Mouse (Mus musculus): ENCODE results near the gene Mfsd6. TPM values are rescaled to one million over a fixed set of nuclear protein-coding genes. Genes with fewer than 3 reads are reported as not detected.
A peak's percentile ranks its signal among the peaks of the same experiment; 100 is the strongest.

Mfsd6 gene
- polyA plus RNA-seq, 1 experiment from 2014 or later: 1.3 TPM

- Histone ChIP-seq H3K4me3 (no peak overlapping the region), H3K27ac (no peak overlapping the region), H3K36me3 (no peaks in the 10 kb centered on the region), H3K4me2 (replicated peaks) (no peak overlapping the region), H3K9ac (no peak overlapping the region), H3K9me3 (no peaks in the 10 kb centered on the region), H3K4me1 (no peaks in the 10 kb centered on the region), H3K27me3 (peaks cover 8% of the 10 kb centered on the region)
- WGBS: 78% methylated on average over 4 of the region's 4 CpGs
- ATAC-seq (ENCODE audit: low FRiP score, low read depth): no peak
Observed at GRCm38 (mm10) chr1:52734208-52734607, 6.9 kb upstream of the Mfsd6 start.

DNA sequence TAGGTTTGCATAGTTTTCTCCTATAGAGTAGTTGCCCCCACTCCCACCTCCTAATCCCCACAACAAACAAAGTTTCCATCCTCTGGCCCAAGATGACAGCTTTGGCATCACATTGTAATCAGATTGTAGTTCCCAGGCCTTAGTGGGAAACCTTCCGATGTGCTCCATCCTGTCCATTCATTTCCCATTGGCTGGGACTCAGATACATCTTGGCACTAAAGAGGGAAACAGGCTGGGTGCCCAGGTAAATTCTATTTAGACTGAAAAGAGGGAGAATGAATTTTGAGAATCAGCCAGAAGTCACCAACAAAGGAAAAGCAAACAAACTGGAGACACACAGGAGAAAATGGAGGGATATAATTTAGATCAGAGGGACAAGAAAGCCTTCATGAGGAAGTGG, 3.0 kb upstream of the Mfsd6 start:
- ATAC-seq (ENCODE audit: low FRiP score, low read depth): no peak
- Histone ChIP-seq H3K36me3 (no peaks in the 10 kb centered on the region), H3K9ac (no peak overlapping the region), H3K27me3 (peaks cover 43% of the 10 kb centered on the region), H3K9me3 (no peaks in the 10 kb centered on the region), H3K27ac (no peak overlapping the region), H3K4me2 (replicated peaks) (no peak overlapping the region), H3K4me3 (no peak overlapping the region), H3K4me1 (peaks cover 5% of the 10 kb centered on the region)
- 93% methylated on average over 1 of the region's 1 CpGs for WGBS

GRCm38 (mm10) chr1:52728857-52729489, 1.7 kb upstream of the Mfsd6 start:
- H3K4me3 ChIP-seq: no peak overlapping the region
- no peak overlapping the region for H3K9ac ChIP-seq
- 92% methylated on average over 5 of the region's 5 CpGs for WGBS
- H3K9me3 ChIP-seq: no peaks in the 10 kb centered on the region
- no peaks in the 10 kb centered on the region for H3K36me3 ChIP-seq
- H3K27me3 ChIP-seq: peaks cover 46% of the 10 kb centered on the region
- no peak for ATAC-seq (ENCODE audit: low FRiP score, low read depth)
- no peak overlapping the region for H3K4me2 ChIP-seq (replicated peaks)
- no peak overlapping the region for H3K27ac ChIP-seq
- peaks cover 5% of the 10 kb centered on the region for H3K4me1 ChIP-seq

- Histone ChIP-seq H3K36me3 (no peaks in the 10 kb centered on the region), H3K9me3 (no peaks in the 10 kb centered on the region), H3K27ac (no peak overlapping the region), H3K4me1 (peaks cover 5% of the 10 kb centered on the region), H3K4me2 (replicated peaks) (peak overlapping the region; percentile 99), H3K9ac (peak overlapping the region; percentile 77), H3K4me3 (peak overlapping the region; percentile 79), H3K27me3 (peaks cover 46% of the 10 kb centered on the region)
- peak; percentile 49 for ATAC-seq (ENCODE audit: low FRiP score, low read depth)
- WGBS: 1% methylated on average over 51 of the region's 56 CpGs
Observed at GRCm38 (mm10) chr1:52726371-52727055, 749 bp downstream of the Mfsd6 start.

GRCm38 (mm10) chr1:52722586-52722985, 4.7 kb downstream of the Mfsd6 start:
- Histone ChIP-seq H3K36me3 (no peaks in the 10 kb centered on the region), H3K9ac (no peak overlapping the region), H3K27me3 (peaks cover 22% of the 10 kb centered on the region), H3K9me3 (no peaks in the 10 kb centered on the region), H3K4me3 (no peak overlapping the region), H3K27ac (no peak overlapping the region), H3K4me2 (replicated peaks) (no peak overlapping the region), H3K4me1 (peaks cover 4% of the 10 kb centered on the region)
- WGBS: 56% methylated on average over 4 of the region's 4 CpGs
- ATAC-seq (ENCODE audit: low FRiP score, low read depth): no peak

GRCm38 (mm10) chr1:52719096-52719495, 8.2 kb downstream of the Mfsd6 start:
- H3K4me2 ChIP-seq (replicated peaks): no peak overlapping the region
- no peaks in the 10 kb centered on the region for H3K4me1 ChIP-seq
- H3K9me3 ChIP-seq: no peaks in the 10 kb centered on the region
- ATAC-seq (ENCODE audit: low FRiP score, low read depth): no peak
- WGBS: 66% methylated on average over 5 of the region's 5 CpGs
- H3K27me3 ChIP-seq: peaks cover under 1% of the 10 kb centered on the region; the same call in 1 of the 2 replicates
- no peak overlapping the region for H3K27ac ChIP-seq
- no peak overlapping the region for H3K9ac ChIP-seq
- H3K4me3 ChIP-seq: no peak overlapping the region
- no peaks in the 10 kb centered on the region for H3K36me3 ChIP-seq

DNA sequence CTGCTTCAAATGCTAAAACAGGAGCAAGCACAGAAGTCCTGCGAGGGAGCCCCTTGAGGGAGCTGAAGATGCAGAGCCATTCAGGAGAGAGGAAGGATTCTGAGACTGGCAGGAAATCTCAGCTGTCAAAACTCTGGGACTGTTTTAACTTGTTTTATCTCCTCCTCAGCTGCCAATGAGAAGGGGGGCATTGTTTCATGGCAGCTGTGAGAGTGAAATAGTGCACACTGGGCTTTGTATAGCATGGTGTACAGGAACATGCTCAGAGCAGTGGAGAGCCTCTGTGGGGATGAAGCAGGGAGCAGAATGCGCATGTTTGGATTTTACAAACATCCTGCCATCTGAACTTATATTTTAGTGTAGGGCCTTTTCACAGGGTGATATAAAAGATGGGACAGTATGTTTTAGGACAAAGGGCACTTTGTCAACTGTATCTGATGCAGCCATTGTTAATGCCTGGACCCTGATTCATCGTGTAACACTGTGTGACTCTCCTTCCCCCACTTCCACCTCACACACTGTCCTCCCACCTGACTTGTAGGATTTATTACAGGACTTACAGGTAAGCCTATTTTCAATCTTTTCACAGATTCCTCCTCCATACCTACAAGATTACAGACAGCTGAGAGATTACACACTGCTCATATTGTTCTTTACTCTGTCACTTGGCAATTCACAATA, 9.1 kb downstream of the Mfsd6 start:
- Histone ChIP-seq H3K4me1 (no peaks in the 10 kb centered on the region), H3K4me3 (no peak overlapping the region), H3K9me3 (no peaks in the 10 kb centered on the region), H3K27ac (no peak overlapping the region), H3K36me3 (no peaks in the 10 kb centered on the region), H3K9ac (no peak overlapping the region), H3K4me2 (replicated peaks) (no peak overlapping the region), H3K27me3 (no peaks in the 10 kb centered on the region; the same call in 1 of the 2 replicates)
- ATAC-seq (ENCODE audit: low FRiP score, low read depth): no peak
- WGBS: 62% methylated on average over 3 of the region's 3 CpGs

DNA sequence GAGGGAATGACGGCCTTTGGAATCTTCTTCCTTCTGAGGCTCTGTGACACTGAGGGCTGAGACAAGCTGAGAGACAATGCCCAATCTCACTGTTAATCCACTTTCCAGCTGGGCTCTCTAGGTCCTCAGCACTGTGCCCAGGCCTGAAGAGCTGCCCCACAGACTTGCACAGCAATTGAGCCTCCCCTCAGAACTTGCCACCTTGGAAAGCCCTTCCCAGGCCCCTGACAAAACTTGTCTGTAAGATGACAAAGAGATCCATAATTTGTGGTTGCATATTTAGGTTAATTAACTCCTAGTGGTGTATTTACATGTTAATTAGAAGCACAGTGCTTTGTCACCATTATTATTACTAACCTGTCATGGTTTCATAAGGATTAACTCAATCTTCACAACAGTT, 12.8 kb downstream of the Mfsd6 start:
- Histone ChIP-seq H3K27ac (no peak overlapping the region), H3K36me3 (no peaks in the 10 kb centered on the region), H3K4me1 (no peaks in the 10 kb centered on the region), H3K27me3 (no peaks in the 10 kb centered on the region), H3K4me3 (no peak overlapping the region), H3K4me2 (replicated peaks) (no peak overlapping the region), H3K9me3 (no peaks in the 10 kb centered on the region), H3K9ac (no peak overlapping the region)
- WGBS: 82% methylated on average over 1 of the region's 1 CpGs
- no peak for ATAC-seq (ENCODE audit: low FRiP score, low read depth)

- Histone ChIP-seq H3K27ac (no peak overlapping the region), H3K4me2 (replicated peaks) (no peak overlapping the region), H3K4me3 (no peak overlapping the region), H3K27me3 (no peaks in the 10 kb centered on the region), H3K36me3 (no peaks in the 10 kb centered on the region), H3K9ac (no peak overlapping the region), H3K4me1 (no peaks in the 10 kb centered on the region), H3K9me3 (no peaks in the 10 kb centered on the region)
- no peak for ATAC-seq (ENCODE audit: low FRiP score, low read depth)
- 39% methylated on average over 3 of the region's 3 CpGs for WGBS
Observed at GRCm38 (mm10) chr1:52714021-52714420, 13.2 kb downstream of the Mfsd6 start.

DNA sequence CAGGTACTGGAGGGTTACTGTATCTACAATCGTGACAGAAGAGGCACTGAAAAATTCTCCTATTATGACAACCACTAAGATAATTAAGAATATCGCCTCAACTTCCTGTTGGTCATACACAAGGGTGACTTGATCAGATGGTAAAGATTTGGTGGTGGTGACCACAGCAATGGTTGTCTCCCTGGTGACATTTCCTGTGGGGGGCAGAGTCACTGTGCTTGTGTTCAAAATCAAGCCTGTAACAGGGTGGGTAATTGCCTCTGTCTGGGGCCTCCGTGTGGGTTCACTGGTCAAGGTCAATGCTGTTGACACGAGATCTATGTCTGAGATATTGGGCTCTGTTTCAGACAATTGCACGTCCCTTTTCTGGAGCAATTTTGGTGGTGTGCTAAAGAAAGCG, 18.5 kb downstream of the Mfsd6 start:
- H3K4me1 ChIP-seq: no peaks in the 10 kb centered on the region
- no peaks in the 10 kb centered on the region for H3K27me3 ChIP-seq
- no peak overlapping the region for H3K27ac ChIP-seq
- no peaks in the 10 kb centered on the region for H3K9me3 ChIP-seq
- ATAC-seq (ENCODE audit: low FRiP score, low read depth): no peak
- no peak overlapping the region for H3K4me2 ChIP-seq (replicated peaks)
- 79% methylated on average over 6 of the region's 6 CpGs for WGBS
- H3K4me3 ChIP-seq: no peak overlapping the region
- no peaks in the 10 kb centered on the region for H3K36me3 ChIP-seq
- H3K9ac ChIP-seq: no peak overlapping the region

DNA sequence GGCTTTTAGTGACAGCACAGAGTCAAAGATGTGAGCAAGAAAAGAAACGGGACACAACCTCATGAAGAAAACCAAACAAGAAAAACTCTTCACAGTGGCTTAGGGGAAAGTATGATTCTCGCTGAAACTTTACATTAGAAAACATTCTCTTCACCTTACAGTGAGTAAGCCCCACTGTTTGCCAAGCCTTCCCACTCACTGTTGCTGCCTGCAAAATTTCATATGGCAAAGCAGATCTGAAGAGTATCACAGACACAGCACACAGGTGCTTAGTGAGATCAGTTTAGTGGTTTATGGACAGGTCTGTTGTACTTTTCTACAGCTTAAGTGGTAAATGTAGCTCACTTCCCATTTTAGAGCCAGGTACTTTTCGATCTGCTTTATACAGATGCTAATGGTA, 20.2 kb downstream of the Mfsd6 start:
- ATAC-seq (ENCODE audit: low FRiP score, low read depth): no peak
- H3K36me3 ChIP-seq: no peaks in the 10 kb centered on the region
- no peak overlapping the region for H3K9ac ChIP-seq
- H3K9me3 ChIP-seq: no peaks in the 10 kb centered on the region
- no peak overlapping the region for H3K27ac ChIP-seq
- 91% methylated on average over 3 of the region's 3 CpGs for WGBS
- no peaks in the 10 kb centered on the region for H3K27me3 ChIP-seq
- no peak overlapping the region for H3K4me2 ChIP-seq (replicated peaks)
- no peak overlapping the region for H3K4me3 ChIP-seq
- H3K4me1 ChIP-seq: no peaks in the 10 kb centered on the region

- Histone ChIP-seq H3K9me3 (no peaks in the 10 kb centered on the region), H3K4me3 (no peak overlapping the region), H3K4me1 (no peaks in the 10 kb centered on the region), H3K36me3 (no peaks in the 10 kb centered on the region), H3K4me2 (replicated peaks) (no peak overlapping the region), H3K27ac (no peak overlapping the region), H3K9ac (no peak overlapping the region), H3K27me3 (no peaks in the 10 kb centered on the region)
- ATAC-seq (ENCODE audit: low FRiP score, low read depth): no peak
- WGBS: 84% methylated on average over 7 of the region's 7 CpGs
Observed at GRCm38 (mm10) chr1:52702738-52703491, 24.3 kb downstream of the Mfsd6 start.
